Mouse (Mus musculus) brain, embryonic 14.5 days (tissue): Measurements from ENCODE around the gene 4933411K16Rik.

Source experiments
- CTCF ChIP-seq: fragments of 200-500 bp; IDR thresholded peaks from 2 replicates; pipeline ENCODE4 v1.5.1; 2012; ENCODE audit warnings: inconsistent platforms, mild to moderate bottlenecking, moderate library complexity, borderline replicate concordance; ENCODE audit not compliant: insufficient read depth, insufficient read length; ENCODE audit errors: extremely low read depth
- POLR2A ChIP-seq: fragments of 200-500 bp; IDR thresholded peaks from 2 replicates; pipeline ENCODE4 v1.6.1; 2012; ENCODE audit warnings: mild to moderate bottlenecking, inconsistent platforms, borderline replicate concordance; ENCODE audit not compliant: poor library complexity, insufficient read depth, insufficient read length, severe bottlenecking; ENCODE audit errors: extremely low read depth

GRCm38 (mm10) chr19:42071221-42071620 lies 19.2 kb downstream of the 4933411K16Rik start:
- no peak; the same call in 1 of the 2 replicates for TF ChIP-seq CTCF
- TF ChIP-seq POLR2A, result no peak
